Mouse (Mus musculus): ENCODE results near the gene Lpcat3. TPM values are rescaled to one million over a fixed set of nuclear protein-coding genes. Genes with fewer than 3 reads are reported as not detected.
A peak's percentile ranks its signal among the peaks of the same experiment; 100 is the strongest.

Gene Lpcat3
- polyA plus RNA-seq, 1 experiment from 2014 or later: 33.4 TPM

GRCm38 (mm10) chr6:124646394-124646793, 16.4 kb upstream of the Lpcat3 start:
- ATAC-seq (replicated peaks; ENCODE audit: insufficient number of reproducible peaks, low FRiP score, low TSS enrichment, low read depth) (no peak), DNase-seq (ENCODE audit: low spot score) (no peak)
- Histone ChIP-seq H3K4me3 (ENCODE audit: low read depth, low read length) (no peak overlapping the region), H3K9me3 (replicated peaks; ENCODE audit: control insufficient read depth, low read length) (no peaks in the 10 kb centered on the region), H3K36me3 (replicated peaks; ENCODE audit: control insufficient read depth, insufficient read depth, low read depth, low read length) (no peaks in the 10 kb centered on the region), H3K9ac (replicated peaks; ENCODE audit: low read length) (no peak overlapping the region), H3K4me1 (ENCODE audit: control insufficient read depth, insufficient read depth, low read length) (no peaks in the 10 kb centered on the region), H3K27ac (replicated peaks; ENCODE audit: low read depth, low read length) (no peak overlapping the region), H3K4me2 (ENCODE audit: low read depth, low read length) (no peak overlapping the region), H3K27me3 (ENCODE audit: control insufficient read depth, insufficient read depth, low read length) (no peaks in the 10 kb centered on the region)
- 75% methylated on average over 1 of the region's 1 CpGs for WGBS

GRCm38 (mm10) chr6:124655893-124656292, 6.9 kb upstream of the Lpcat3 start:
- Histone ChIP-seq H3K27me3 (ENCODE audit: control insufficient read depth, insufficient read depth, low read length) (no peaks in the 10 kb centered on the region), H3K4me1 (ENCODE audit: control insufficient read depth, insufficient read depth, low read length) (no peaks in the 10 kb centered on the region), H3K4me2 (ENCODE audit: low read depth, low read length) (no peak overlapping the region), H3K36me3 (replicated peaks; ENCODE audit: control insufficient read depth, insufficient read depth, low read depth, low read length) (no peaks in the 10 kb centered on the region), H3K4me3 (ENCODE audit: low read depth, low read length) (no peak overlapping the region), H3K9ac (replicated peaks; ENCODE audit: low read length) (no peak overlapping the region), H3K9me3 (replicated peaks; ENCODE audit: control insufficient read depth, low read length) (no peaks in the 10 kb centered on the region), H3K27ac (replicated peaks; ENCODE audit: low read depth, low read length) (no peak overlapping the region)
- ATAC-seq (replicated peaks; ENCODE audit: insufficient number of reproducible peaks, low FRiP score, low TSS enrichment, low read depth) (no peak), DNase-seq (ENCODE audit: low spot score) (no peak)
- WGBS: 53% methylated on average over 6 of the region's 6 CpGs

GRCm38 (mm10) chr6:124658067-124658466, 4.8 kb upstream of the Lpcat3 start:
- Histone ChIP-seq H3K9ac (replicated peaks; ENCODE audit: low read length) (no peak overlapping the region), H3K36me3 (replicated peaks; ENCODE audit: control insufficient read depth, insufficient read depth, low read depth, low read length) (no peaks in the 10 kb centered on the region), H3K27me3 (ENCODE audit: control insufficient read depth, insufficient read depth, low read length) (no peaks in the 10 kb centered on the region), H3K27ac (replicated peaks; ENCODE audit: low read depth, low read length) (no peak overlapping the region), H3K9me3 (replicated peaks; ENCODE audit: control insufficient read depth, low read length) (no peaks in the 10 kb centered on the region), H3K4me1 (ENCODE audit: control insufficient read depth, insufficient read depth, low read length) (no peaks in the 10 kb centered on the region), H3K4me2 (ENCODE audit: low read depth, low read length) (no peak overlapping the region), H3K4me3 (ENCODE audit: low read depth, low read length) (no peak overlapping the region)
- no peak for DNase-seq (ENCODE audit: low spot score)
- no peak for ATAC-seq (replicated peaks; ENCODE audit: insufficient number of reproducible peaks, low FRiP score, low TSS enrichment, low read depth)
- 64% methylated on average over 2 of the region's 2 CpGs for WGBS

GRCm38 (mm10) chr6:124661156-124661806, 1.5 kb upstream of the Lpcat3 start:
- Histone ChIP-seq H3K27me3 (ENCODE audit: control insufficient read depth, insufficient read depth, low read length) (no peaks in the 10 kb centered on the region), H3K36me3 (replicated peaks; ENCODE audit: control insufficient read depth, insufficient read depth, low read depth, low read length) (no peaks in the 10 kb centered on the region), H3K9ac (replicated peaks; ENCODE audit: low read length) (no peak overlapping the region), H3K4me2 (ENCODE audit: low read depth, low read length) (no peak overlapping the region), H3K4me3 (ENCODE audit: low read depth, low read length) (no peak overlapping the region), H3K27ac (replicated peaks; ENCODE audit: low read depth, low read length) (no peak overlapping the region), H3K4me1 (ENCODE audit: control insufficient read depth, insufficient read depth, low read length) (no peaks in the 10 kb centered on the region), H3K9me3 (replicated peaks; ENCODE audit: control insufficient read depth, low read length) (no peaks in the 10 kb centered on the region)
- ATAC-seq (replicated peaks; ENCODE audit: insufficient number of reproducible peaks, low FRiP score, low TSS enrichment, low read depth) (no peak), DNase-seq (ENCODE audit: low spot score) (no peak)
- WGBS: 95% methylated on average over 4 of the region's 4 CpGs

GRCm38 (mm10) chr6:124661995-124662394, 832 bp upstream of the Lpcat3 start:
- Histone ChIP-seq H3K9me3 (replicated peaks; ENCODE audit: control insufficient read depth, low read length) (no peaks in the 10 kb centered on the region), H3K9ac (replicated peaks; ENCODE audit: low read length) (peak overlapping the region; percentile 23), H3K4me2 (ENCODE audit: low read depth, low read length) (peak overlapping the region; percentile 47), H3K27me3 (ENCODE audit: control insufficient read depth, insufficient read depth, low read length) (no peaks in the 10 kb centered on the region), H3K4me1 (ENCODE audit: control insufficient read depth, insufficient read depth, low read length) (no peaks in the 10 kb centered on the region), H3K27ac (replicated peaks; ENCODE audit: low read depth, low read length) (no peak overlapping the region; the same call in 1 of the 2 replicates), H3K36me3 (replicated peaks; ENCODE audit: control insufficient read depth, insufficient read depth, low read depth, low read length) (no peaks in the 10 kb centered on the region), H3K4me3 (ENCODE audit: low read depth, low read length) (peak overlapping the region; percentile 67)
- DNase-seq (ENCODE audit: low spot score) (no peak), ATAC-seq (replicated peaks; ENCODE audit: insufficient number of reproducible peaks, low FRiP score, low TSS enrichment, low read depth) (no peak)
- 34% methylated on average over 6 of the region's 6 CpGs for WGBS

GRCm38 (mm10) chr6:124663424-124663795, 583 bp downstream of the Lpcat3 start:
- Histone ChIP-seq H3K4me1 (ENCODE audit: control insufficient read depth, insufficient read depth, low read length) (no peaks in the 10 kb centered on the region), H3K27ac (replicated peaks; ENCODE audit: low read depth, low read length) (no peak overlapping the region), H3K4me2 (ENCODE audit: low read depth, low read length) (peak overlapping the region; percentile 60), H3K27me3 (ENCODE audit: control insufficient read depth, insufficient read depth, low read length) (no peaks in the 10 kb centered on the region), H3K36me3 (replicated peaks; ENCODE audit: control insufficient read depth, insufficient read depth, low read depth, low read length) (no peaks in the 10 kb centered on the region), H3K9me3 (replicated peaks; ENCODE audit: control insufficient read depth, low read length) (no peaks in the 10 kb centered on the region), H3K9ac (replicated peaks; ENCODE audit: low read length) (peak overlapping the region; percentile 57), H3K4me3 (ENCODE audit: low read depth, low read length) (peak overlapping the region; percentile 67)
- no peak for ATAC-seq (replicated peaks; ENCODE audit: insufficient number of reproducible peaks, low FRiP score, low TSS enrichment, low read depth)
- no peak for DNase-seq (ENCODE audit: low spot score)
- WGBS: 17% methylated on average over 13 of the region's 13 CpGs

GRCm38 (mm10) chr6:124664256-124664655, 1.4 kb downstream of the Lpcat3 start:
- H3K27ac ChIP-seq (replicated peaks; ENCODE audit: low read depth, low read length): no peak overlapping the region
- no peak overlapping the region; the same call in 1 of the 2 replicates for H3K4me2 ChIP-seq (ENCODE audit: low read depth, low read length)
- no peak for DNase-seq (ENCODE audit: low spot score)
- no peaks in the 10 kb centered on the region for H3K9me3 ChIP-seq (replicated peaks; ENCODE audit: control insufficient read depth, low read length)
- no peaks in the 10 kb centered on the region for H3K36me3 ChIP-seq (replicated peaks; ENCODE audit: control insufficient read depth, insufficient read depth, low read depth, low read length)
- H3K4me1 ChIP-seq (ENCODE audit: control insufficient read depth, insufficient read depth, low read length): no peaks in the 10 kb centered on the region
- no peak overlapping the region for H3K9ac ChIP-seq (replicated peaks; ENCODE audit: low read length)
- H3K27me3 ChIP-seq (ENCODE audit: control insufficient read depth, insufficient read depth, low read length): no peaks in the 10 kb centered on the region
- H3K4me3 ChIP-seq (ENCODE audit: low read depth, low read length): no peak overlapping the region
- ATAC-seq (replicated peaks; ENCODE audit: insufficient number of reproducible peaks, low FRiP score, low TSS enrichment, low read depth): no peak
- 88% methylated on average over 7 of the region's 7 CpGs for WGBS

GRCm38 (mm10) chr6:124665011-124665410, 2.2 kb downstream of the Lpcat3 start:
- Histone ChIP-seq H3K9ac (replicated peaks; ENCODE audit: low read length) (no peak overlapping the region), H3K36me3 (replicated peaks; ENCODE audit: control insufficient read depth, insufficient read depth, low read depth, low read length) (no peaks in the 10 kb centered on the region), H3K9me3 (replicated peaks; ENCODE audit: control insufficient read depth, low read length) (no peaks in the 10 kb centered on the region), H3K27ac (replicated peaks; ENCODE audit: low read depth, low read length) (no peak overlapping the region), H3K4me3 (ENCODE audit: low read depth, low read length) (no peak overlapping the region), H3K4me2 (ENCODE audit: low read depth, low read length) (no peak overlapping the region), H3K4me1 (ENCODE audit: control insufficient read depth, insufficient read depth, low read length) (no peaks in the 10 kb centered on the region), H3K27me3 (ENCODE audit: control insufficient read depth, insufficient read depth, low read length) (no peaks in the 10 kb centered on the region)
- 91% methylated on average over 10 of the region's 10 CpGs for WGBS
- DNase-seq (ENCODE audit: low spot score) (no peak), ATAC-seq (replicated peaks; ENCODE audit: insufficient number of reproducible peaks, low FRiP score, low TSS enrichment, low read depth) (no peak)
